Mouse (Mus musculus): ENCODE measurements at regions not wholly inside any gene's neighbourhood (a gene's known extent, or its start where the extent isn't known, plus 50 kb on each side); places are given as distances from the start of the nearest gene placed in this dataset.

DNA sequence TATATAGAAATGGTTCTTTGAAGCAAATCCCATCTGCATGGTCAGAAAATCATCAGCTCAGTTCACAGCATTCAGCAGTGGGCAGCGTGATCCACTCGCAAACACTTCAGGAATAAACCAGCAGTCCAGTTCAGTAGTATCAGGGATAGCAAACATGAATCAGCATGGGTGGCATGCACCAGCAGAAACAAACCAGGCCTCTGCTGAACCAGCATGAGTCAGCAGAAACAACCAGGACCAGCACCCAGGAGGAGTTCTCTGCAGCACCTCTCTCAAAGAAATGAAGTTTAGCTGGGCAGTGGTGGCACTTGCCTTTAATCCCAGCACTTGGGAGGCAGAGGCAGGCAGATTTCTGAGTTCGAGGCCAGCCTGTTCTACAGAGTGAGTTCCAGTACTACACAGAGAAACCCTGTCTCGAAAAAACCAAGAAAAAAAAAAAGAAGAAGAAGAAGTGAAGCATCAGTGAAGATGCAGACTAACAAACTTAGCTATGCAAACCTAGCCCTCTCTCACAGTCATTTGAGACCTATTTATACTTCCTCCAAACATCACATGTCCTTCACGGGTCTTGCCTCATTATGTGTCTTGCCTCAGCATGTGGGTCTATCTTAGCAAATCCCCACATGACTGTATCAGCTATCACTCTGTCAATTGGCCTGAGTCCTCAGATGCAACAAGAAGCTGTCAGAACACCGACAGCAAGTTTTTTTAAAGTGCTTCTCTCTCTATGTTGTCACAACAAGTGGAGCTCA lies 80.2 kb downstream of the Fthl17a start:
- no peak for DNase-seq

DNA sequence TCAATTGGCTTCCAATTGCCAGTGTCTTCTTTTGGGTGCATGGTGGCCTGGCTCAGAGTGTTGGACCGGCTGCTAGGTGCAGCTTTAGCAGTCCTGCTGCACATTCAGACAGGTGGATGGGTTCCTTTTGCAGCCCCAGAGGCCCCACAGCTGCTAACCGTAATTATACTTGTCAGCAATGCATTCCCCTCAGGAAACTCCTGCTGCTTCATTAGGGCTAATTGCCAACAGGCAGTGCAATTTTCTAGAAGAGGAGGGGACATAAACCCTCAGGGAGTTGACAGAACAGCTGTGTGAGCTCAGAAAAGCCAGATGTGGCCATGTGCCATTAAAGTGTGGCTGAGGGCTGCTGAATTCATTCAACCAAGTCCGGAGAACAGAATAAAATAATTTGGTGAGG lies 94.0 kb downstream of the Fthl17a start:
- peak; percentile 42 for DNase-seq

DNA sequence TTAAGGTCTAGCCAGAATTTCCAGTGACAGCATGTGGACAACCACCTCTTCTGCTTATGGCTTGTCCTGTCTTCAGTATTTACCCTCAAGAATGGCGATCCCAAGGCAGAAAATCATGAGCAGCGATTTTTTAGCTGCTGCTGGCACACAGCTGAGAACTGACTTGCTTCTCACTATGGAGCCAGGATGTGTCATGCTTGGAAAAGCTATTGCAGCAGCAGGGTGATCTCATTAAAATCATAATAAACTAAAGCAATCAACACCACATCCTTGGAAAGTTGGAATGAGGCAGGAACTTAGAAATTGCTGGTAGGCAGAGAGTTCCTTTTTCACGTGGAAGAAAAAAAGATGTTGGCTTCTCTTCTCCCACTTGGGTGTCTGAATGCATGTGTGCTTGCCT lies 125.8 kb downstream of the Fthl17a start:
- DNase-seq: no peak

DNA sequence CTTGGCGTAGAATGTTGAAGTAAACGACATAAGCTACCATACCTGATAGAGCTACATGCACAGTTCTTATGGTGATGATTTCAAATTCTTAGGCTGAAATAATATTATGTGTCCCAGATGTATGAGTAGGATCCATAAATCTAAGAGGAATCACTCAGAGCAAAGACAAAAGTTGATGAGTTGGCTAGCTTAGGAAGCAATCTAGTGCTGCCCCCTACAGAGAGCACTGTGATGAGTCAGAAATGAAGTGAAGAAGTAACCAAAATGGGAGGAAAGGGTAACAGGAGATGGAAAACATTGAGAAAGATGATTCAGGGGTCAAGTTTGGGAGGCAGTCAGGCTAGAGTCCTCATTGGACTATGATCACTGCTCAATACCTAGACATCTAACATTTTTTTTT lies 135.0 kb downstream of the Fthl17a start:
- DNase-seq: no peak
